Mouse (Mus musculus): ENCODE results near the gene Olfr1040.
"Not testable (repeated sequence)": the region's sequence is repeated elsewhere in the genome, so short reads cannot be mapped to it uniquely, and the experiment has no call there.

Gene Olfr1040

DNA sequence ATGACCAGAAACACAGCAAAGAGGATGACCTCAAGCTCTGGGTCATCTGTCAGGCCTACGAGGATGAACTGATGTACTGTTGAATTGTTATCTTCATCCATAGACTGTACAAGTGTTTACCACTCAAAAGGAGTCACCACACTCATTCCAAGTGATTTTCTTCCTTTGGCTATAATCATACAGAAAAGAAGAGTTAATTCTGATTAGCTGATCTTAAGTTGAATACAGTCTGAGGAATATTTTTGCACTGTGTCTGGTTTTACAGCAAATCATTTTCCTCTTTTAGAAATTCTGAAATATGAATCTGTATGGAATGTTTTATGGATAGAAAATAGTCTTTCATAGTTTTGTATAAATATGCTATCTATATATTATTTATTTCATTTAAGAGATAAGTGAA, at the start of gene Olfr1040:
TSS of gene Olfr1040 (minus strand) at position 101 of the 400 bp plus-strand sequence.
- no peak for DNase-seq (ENCODE audit: low spot score in 2 of 2)

- DNase-seq (ENCODE audit: low spot score in 2 of 2), result no peak
These were observed 49.3 kb upstream of the Olfr1040 start for GRCm38 (mm10) chr2:86195863-86196262.

DNA sequence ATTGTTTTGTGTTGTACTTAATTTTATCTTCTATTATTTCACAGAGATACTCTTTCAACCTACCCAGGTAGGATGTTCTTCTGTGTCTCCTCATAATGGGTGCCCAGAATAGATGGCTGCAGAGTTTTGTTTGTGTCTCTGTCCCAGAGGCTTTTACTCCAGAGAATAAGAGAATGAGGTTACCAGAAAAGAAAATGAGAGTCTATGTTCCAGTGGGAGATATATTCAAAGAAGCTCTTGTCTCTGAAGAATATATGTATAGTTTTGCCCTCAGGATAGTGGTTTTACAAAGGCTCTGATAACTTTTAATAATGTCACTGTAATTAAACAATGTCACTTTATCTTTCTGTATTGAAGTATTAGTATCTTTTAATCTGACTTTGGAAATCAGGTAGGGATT, 39.1 kb upstream of the Olfr1040 start, which contains the start of gene Olfr52:
TSS of gene Olfr52 (minus strand) at position 101 of the 400 bp plus-strand sequence.
- no peak for DNase-seq (ENCODE audit: low spot score in 2 of 2)

- no peak for DNase-seq (ENCODE audit: low spot score in 2 of 2)
These were observed 33.4 kb upstream of the Olfr1040 start for GRCm38 (mm10) chr2:86179950-86180349.

- no peak for DNase-seq (ENCODE audit: low spot score in 2 of 2)
These were observed 31.2 kb upstream of the Olfr1040 start, which contains the start of gene Olfr1044 for GRCm38 (mm10) chr2:86177720-86178119. TSS of gene Olfr1044 (minus strand) at chr2:86177820.

GRCm38 (mm10) chr2:86175422-86175821, 28.9 kb upstream of the Olfr1040 start:
- DNase-seq (ENCODE audit: low spot score in 2 of 2), result not testable (repeated sequence)

GRCm38 (mm10) chr2:86167422-86167821, 20.9 kb upstream of the Olfr1040 start, which contains the start of gene Olfr1043:
TSS of gene Olfr1043 (minus strand) at chr2:86167522.
- DNase-seq (ENCODE audit: low spot score in 2 of 2), result no peak

DNA sequence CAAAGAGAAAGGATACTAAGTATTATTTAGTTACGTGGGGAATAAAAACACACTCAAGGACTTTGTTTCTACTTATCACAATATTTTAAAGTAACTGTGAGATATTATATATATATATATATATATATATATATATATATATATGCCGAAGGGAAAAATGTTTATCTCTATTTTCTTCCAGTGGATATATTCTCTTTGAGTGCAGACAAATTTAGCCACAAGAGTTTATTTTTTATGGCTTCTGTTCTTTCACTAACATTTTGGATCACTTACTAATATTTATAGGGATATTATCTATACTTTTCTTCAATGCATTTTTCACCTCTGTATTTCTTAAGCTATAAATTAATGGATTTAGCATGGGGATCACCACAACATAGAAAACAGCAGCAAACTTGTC, 15.2 kb upstream of the Olfr1040 start, which contains the start of gene Olfr1042:
TSS of gene Olfr1042 (minus strand) at position 101 of the 400 bp plus-strand sequence.
- DNase-seq (ENCODE audit: low spot score in 2 of 2), result no peak

DNA sequence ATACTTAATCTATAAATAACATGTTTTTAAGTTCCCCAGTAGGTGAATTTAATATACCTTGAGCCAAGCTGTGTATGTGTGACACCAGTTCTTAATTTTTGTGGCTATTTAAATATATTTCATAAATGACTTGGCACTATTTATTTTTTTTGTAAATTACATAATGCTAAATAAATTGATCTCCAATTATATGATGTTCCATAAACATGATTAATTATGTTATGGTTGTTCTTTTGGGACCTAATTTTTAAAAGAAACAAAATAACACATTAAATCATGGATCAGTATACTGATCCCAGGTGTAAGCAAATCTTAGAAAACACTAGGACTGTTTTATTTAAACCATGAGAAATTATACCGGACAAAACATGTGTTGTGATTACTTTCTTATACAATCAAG, 10.7 kb downstream of the Olfr1040 start, which contains the start of gene Olfr1039:
TSS of gene Olfr1039 (minus strand) at position 101 of the 400 bp plus-strand sequence.
- no peak for DNase-seq (ENCODE audit: low spot score in 2 of 2)

All from right cerebral cortex, adult 2 months (tissue).